Mouse (Mus musculus) lung, postnatal 0 days (tissue): Measurements from ENCODE around the gene Bet1l.

Experiments
- CTCF ChIP-seq: IDR thresholded peaks from 2 replicates; pipeline ENCODE4 v1.5.1; 2016; ENCODE audit warnings: antibody characterized with exemption, mild to moderate bottlenecking
- EP300 ChIP-seq: IDR thresholded peaks from 2 replicates; pipeline ENCODE4 v1.6.1; 2016; ENCODE audit warnings: antibody characterized with exemption, mild to moderate bottlenecking, control low read depth

DNA sequence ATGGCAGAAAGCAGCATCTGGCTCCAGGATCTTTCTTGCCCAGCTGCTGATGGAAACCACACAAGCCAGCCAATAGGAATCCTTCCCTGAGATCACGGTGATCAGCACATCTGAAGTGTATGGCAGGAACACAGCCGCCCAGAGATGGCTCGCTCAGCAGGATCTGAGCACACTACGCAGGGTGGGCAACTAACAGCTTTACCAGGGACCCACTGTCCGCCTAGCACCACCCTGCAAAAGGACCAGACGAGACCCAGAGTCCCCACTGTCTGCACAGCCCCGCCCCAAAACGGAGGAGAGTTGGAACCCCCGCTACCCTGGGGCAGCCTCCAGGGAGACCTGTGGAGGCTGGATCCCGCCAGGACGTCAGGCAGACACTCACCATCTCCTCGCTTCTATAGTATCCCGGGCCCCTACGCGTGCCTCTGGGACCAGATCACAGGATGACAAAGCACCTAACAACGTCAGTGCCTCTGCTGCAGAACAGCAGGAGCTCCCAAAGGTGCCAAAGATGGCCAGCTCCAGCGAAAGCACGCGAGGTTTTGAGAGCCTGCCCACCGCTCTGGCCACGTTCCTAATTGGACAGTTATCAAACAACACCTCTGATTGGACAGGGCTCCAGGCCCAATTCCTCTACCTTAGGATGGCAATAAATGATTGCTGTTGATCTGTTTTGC lies 35.6 kb downstream of the Bet1l start, which contains the start of gene Zfp941:
- TF ChIP-seq CTCF, result no peak
- TF ChIP-seq EP300, result no peak
